Mouse (Mus musculus) erythroid progenitor cell, adult 5-6 weeks (primary cell): ENCODE measurements around the gene Btbd9. TPM values are rescaled to one million over a fixed set of nuclear protein-coding genes. Genes with fewer than 3 reads are reported as not detected.
"Not testable (repeated sequence)": the region's sequence is repeated elsewhere in the genome, so short reads cannot be mapped to it uniquely, and the experiment has no call there.

Experiments
- ATAC-seq: replicated peaks from 2 replicates; pipeline ENCODE4 v1.8.0; 2016; ENCODE audit warnings: moderate number of reproducible peaks, mild to moderate bottlenecking, moderate TSS enrichment, inconsistent platforms; ENCODE audit not compliant: poor library complexity, low FRiP score, severe bottlenecking
- total RNA-seq, 2 experiments: library from RNA; stranded (forward) in 1 of 2; stranded (reverse) in 1 of 2; fragments of 150-400 nt in 1 of 2; fragments of 186-747, 209-891 nt in 1 of 2; gene quantifications; 2 replicates each; pipeline versions ENCODE4 v1.2.3 to v1.2.4; 2015 to 2017; ENCODE audit warnings: low replicate concordance in 2 of 2

Gene Btbd9
- total RNA-seq, 2 experiments from 2014 or later, result 7.7 to 8.8 TPM

DNA sequence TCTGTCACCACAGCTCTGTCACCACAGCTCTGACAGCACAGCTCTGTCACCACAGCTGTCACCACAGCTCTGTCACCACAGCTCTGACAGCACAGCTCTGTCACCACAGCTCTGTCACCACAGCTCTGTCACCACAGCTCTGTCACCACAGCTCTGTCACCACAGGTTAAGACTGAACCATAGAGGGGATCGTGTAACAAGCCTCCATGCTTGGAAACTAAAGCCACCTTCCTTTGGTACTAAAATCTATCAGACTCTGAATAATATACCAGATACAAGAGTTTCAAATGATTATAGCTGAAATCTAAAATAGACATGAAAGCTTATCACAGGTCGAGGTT, 57.1 kb downstream of the Btbd9 start:
- not testable (repeated sequence) for ATAC-seq

GRCm38 (mm10) chr17:30518431-30519171, 57.7 kb downstream of the Btbd9 start:
- no peak for ATAC-seq

GRCm38 (mm10) chr17:30516580-30517340, 59.5 kb downstream of the Btbd9 start:
- ATAC-seq, result no peak

DNA sequence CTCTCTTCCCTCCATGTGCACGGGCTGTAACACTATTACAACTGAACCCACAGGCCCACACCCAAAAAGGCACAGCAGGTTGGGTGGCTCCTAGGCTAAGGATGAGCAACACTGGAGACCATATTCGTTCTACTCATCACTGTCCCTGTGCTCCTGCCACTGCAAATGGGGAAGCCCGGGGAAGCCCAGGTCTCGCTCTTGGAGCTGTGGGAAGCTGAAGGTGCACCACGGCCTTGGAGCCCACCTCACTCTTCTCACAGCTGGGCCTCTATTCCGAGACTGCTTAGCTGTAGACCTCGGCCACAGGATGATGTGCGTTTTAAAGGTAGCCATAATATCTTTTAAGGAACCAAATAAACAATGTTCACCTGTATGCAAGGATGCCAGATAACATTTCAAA, 60.9 kb downstream of the Btbd9 start:
- no peak for ATAC-seq

GRCm38 (mm10) chr17:30513034-30513433, 63.3 kb downstream of the Btbd9 start:
- no peak for ATAC-seq

DNA sequence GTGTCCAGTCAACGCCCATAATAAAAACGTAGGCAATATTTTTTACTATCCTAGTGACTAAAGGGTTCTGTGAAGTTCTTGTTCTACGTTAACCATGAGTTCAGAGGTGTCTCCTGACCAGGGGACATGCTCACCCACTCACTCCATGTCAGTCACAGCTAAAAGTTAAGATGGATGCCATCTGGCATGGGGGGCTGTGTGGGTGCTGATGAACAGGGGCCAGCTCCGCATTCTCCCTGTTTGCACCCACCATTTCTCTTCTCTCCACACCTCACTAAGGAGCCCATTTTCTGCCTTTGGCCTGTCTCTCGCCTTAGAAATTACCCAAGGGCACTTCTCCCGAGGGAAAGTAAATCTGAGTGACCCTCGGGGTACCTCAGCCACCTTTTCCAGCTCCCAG, 63.8 kb downstream of the Btbd9 start:
- ATAC-seq, result no peak

DNA sequence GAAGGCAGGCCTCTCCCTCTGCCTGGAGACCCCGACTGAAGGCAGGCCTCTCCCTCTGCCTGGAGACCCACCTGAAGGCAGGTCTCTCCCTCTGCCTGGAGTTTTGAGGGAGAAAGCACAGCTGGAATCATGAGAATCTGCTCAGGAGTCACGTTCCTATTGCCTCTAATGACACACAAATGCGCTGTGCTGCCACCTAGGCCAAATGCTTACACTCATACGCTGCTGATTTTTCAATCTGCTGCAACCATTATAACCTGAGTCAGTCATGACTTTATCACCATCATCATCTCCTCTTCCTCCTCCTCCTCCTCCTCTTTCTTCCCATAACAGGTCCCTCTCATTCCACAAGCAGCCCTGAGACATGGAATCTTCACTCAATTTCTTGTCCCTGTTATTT, 64.3 kb downstream of the Btbd9 start:
- no peak for ATAC-seq

DNA sequence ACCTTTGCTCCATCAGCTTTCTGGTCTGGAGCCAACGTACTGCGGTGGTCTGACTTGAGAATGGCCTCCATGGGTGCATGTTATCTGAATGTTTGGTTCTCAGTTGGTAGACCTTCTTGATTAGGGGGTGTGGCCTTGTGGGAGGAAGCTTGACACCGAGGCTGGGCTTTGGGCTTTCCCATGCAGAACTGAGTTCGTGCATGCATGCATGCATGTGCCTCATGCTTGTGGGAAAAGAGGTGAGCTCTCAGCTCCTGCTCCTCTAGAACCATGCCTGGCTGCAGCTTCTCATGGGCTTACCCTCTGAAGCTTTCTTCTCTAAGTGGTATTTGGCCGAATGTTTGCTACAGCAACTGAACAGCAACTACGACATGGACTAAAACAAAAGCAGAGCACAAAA, 64.9 kb downstream of the Btbd9 start:
- no peak for ATAC-seq

GRCm38 (mm10) chr17:30510171-30510570, 66.1 kb downstream of the Btbd9 start:
- no peak for ATAC-seq

- ATAC-seq, result no peak
These were observed 66.6 kb downstream of the Btbd9 start for GRCm38 (mm10) chr17:30509646-30510045.

GRCm38 (mm10) chr17:30507636-30508576, 68.4 kb downstream of the Btbd9 start:
- ATAC-seq, result no peak

GRCm38 (mm10) chr17:30506916-30507315, 69.4 kb downstream of the Btbd9 start:
- no peak for ATAC-seq

DNA sequence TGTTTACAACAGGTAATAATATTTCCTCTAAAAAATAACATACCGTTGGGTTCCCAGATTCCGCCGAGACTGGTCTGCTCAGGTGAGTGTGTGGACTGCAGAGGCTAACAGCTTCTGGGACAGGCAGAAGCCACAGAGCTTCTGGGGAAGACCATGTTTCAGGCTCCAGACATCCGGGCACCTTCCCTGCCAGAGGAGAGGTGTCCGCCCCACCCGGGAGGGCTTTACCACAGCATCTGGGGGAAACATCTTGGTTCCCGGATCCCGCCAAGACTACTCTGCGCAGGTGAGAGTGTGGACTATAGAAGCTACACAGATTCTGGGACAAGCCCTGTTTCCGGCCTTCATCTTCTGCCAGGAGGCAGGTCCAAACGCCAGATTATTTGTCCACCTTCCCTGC, 76.7 kb downstream of the Btbd9 start:
- ATAC-seq, result not testable (repeated sequence)

- ATAC-seq, result no peak
These were observed 77.5 kb downstream of the Btbd9 start for GRCm38 (mm10) chr17:30498779-30499178.

DNA sequence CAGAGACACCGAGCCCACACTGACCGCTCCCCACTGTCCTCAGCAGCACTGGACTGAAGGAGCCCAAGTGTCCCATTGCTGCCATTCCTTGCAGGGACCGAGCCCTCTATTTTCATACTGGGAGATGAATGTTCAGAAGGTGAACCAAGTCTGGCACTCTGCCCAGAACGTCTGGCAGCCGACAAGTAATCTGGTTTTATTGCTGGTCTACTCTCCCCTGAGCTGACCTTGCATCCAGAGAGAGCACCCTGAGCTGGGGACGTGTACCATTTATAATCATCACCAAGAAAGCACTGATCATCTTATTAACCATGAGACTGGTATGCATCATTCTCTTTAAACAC, 77.9 kb downstream of the Btbd9 start:
- no peak for ATAC-seq

GRCm38 (mm10) chr17:30497525-30498375, 78.5 kb downstream of the Btbd9 start:
- no peak for ATAC-seq

DNA sequence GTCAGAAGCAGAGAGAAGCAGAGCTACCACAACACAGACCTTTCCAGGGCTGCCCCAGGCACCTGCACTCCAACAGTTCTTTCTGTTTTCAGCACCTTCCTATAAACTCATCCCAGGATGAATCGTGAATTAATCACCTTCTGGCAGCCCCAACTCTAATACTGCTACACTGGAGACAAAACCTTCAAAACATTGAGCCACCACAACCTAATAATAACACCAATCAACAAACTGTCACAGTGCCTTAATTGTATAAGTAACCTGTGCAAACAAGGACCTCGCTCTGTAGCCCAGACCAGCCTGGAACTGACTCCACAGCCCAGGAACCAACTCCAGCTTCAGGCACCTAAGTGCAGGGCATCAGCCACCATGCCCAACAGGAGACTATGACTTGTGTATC, 80.7 kb downstream of the Btbd9 start:
- no peak for ATAC-seq

GRCm38 (mm10) chr17:30495154-30495553, 81.1 kb downstream of the Btbd9 start:
- ATAC-seq, result no peak

GRCm38 (mm10) chr17:30493481-30493880, 82.8 kb downstream of the Btbd9 start:
- no peak for ATAC-seq

- ATAC-seq, result no peak
These were observed 84.1 kb downstream of the Btbd9 start for GRCm38 (mm10) chr17:30492191-30492590.
